Mouse (Mus musculus) ES-Bruce4 (cell line): ENCODE measurements around the gene Hspa2.

ENCODE experiments used
- CTCF ChIP-seq: IDR thresholded peaks from one replicate; pipeline ENCODE4 v1.8.1; 2011; ENCODE audit warnings: low read depth, low read length
- EP300 ChIP-seq: IDR thresholded peaks from 2 replicates; pipeline ENCODE4 v1.6.1; 2011; ENCODE audit warnings: low read depth, low read length; ENCODE audit not compliant: insufficient read depth
- POLR2A ChIP-seq: IDR thresholded peaks from one replicate; pipeline ENCODE4 v1.8.1; 2011; ENCODE audit warnings: low read length; ENCODE audit not compliant: insufficient read depth

DNA sequence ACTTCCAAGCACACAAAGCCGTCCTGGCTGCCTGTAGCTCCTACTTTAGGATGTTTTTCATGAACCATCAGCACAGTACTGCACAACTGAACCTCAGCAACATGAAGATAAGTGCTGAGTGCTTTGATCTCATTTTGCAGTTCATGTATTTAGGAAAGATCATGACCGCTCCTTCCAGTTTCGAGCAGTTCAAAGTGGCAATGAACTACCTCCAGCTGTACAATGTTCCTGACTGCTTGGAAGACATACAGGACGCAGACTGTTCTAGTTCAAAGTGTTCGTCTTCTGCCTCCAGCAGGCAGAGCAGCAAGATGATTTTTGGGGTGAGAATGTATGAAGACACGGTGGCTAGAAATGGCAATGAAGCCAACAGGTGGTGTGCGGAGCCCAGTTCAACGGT lies 18.6 kb upstream of the Hspa2 start:
- TF ChIP-seq CTCF, result no peak
- no peak for TF ChIP-seq POLR2A
- TF ChIP-seq EP300, result no peak
